Mouse (Mus musculus) CD4-positive, CD25-positive, alpha-beta regulatory T cell, adult 2 months (primary cell): Measurements from ENCODE around the gene Gm49711.

Experiments used
- DNase-seq: peaks from one replicate; pipeline ENCODE4 v3.0.0-alpha.2; 2012; ENCODE audit warnings: low read depth, low spot score

Gm49711 gene

GRCm38 (mm10) chr16:92120899-92121531 is 62.9 kb downstream of the Gm49711 start:
- no peak for DNase-seq

GRCm38 (mm10) chr16:92127226-92127625 is 69.1 kb downstream of the Gm49711 start:
- no peak for DNase-seq

- DNase-seq, result no peak
Measured at GRCm38 (mm10) chr16:92127666-92128065, 69.5 kb downstream of the Gm49711 start.

- no peak for DNase-seq
Measured at GRCm38 (mm10) chr16:92129843-92130242, 71.7 kb downstream of the Gm49711 start.

- DNase-seq, result no peak
Measured at GRCm38 (mm10) chr16:92132511-92132910, 74.4 kb downstream of the Gm49711 start.

GRCm38 (mm10) chr16:92134148-92134764 is 76.1 kb downstream of the Gm49711 start:
- DNase-seq, result no peak

- no peak for DNase-seq
Measured at GRCm38 (mm10) chr16:92136275-92136674, 78.2 kb downstream of the Gm49711 start.

- no peak for DNase-seq
Measured at GRCm38 (mm10) chr16:92139386-92140261, 81.5 kb downstream of the Gm49711 start.

- DNase-seq, result no peak
Measured at GRCm38 (mm10) chr16:92140328-92140727, 82.2 kb downstream of the Gm49711 start.

GRCm38 (mm10) chr16:92141021-92141420 is 82.9 kb downstream of the Gm49711 start:
- DNase-seq, result no peak

GRCm38 (mm10) chr16:92142426-92143012 is 84.4 kb downstream of the Gm49711 start:
- DNase-seq, result no peak

- DNase-seq, result no peak
Measured at GRCm38 (mm10) chr16:92147631-92148366, 89.7 kb downstream of the Gm49711 start.

- no peak for DNase-seq
Measured at GRCm38 (mm10) chr16:92148367-92148728, 90.2 kb downstream of the Gm49711 start.

- no peak for DNase-seq
Measured at GRCm38 (mm10) chr16:92150975-92151374, 92.9 kb downstream of the Gm49711 start.

- no peak for DNase-seq
Measured at GRCm38 (mm10) chr16:92158021-92158455, 99.9 kb downstream of the Gm49711 start.

GRCm38 (mm10) chr16:92158461-92159091 is 100.5 kb downstream of the Gm49711 start:
- DNase-seq, result peak; percentile 7

- DNase-seq, result no peak
Measured at GRCm38 (mm10) chr16:92159114-92159513, 101.0 kb downstream of the Gm49711 start.

GRCm38 (mm10) chr16:92162289-92162688 is 104.2 kb downstream of the Gm49711 start:
- no peak for DNase-seq

GRCm38 (mm10) chr16:92163545-92163944 is 105.4 kb downstream of the Gm49711 start:
- no peak for DNase-seq

- DNase-seq, result no peak
Measured at GRCm38 (mm10) chr16:92176052-92176451, 117.9 kb downstream of the Gm49711 start.

- no peak for DNase-seq
Measured at GRCm38 (mm10) chr16:92177718-92178117, 119.6 kb downstream of the Gm49711 start.
